Mouse (Mus musculus) hindbrain, embryonic 15.5 days (tissue): ENCODE measurements around the gene Evpl. TPM values are rescaled to one million over a fixed set of nuclear protein-coding genes. Genes with fewer than 3 reads are reported as not detected.

Source experiments
- ATAC-seq: fragments of 200-750 bp; cut with Nextera tagmentation; 2 replicates; pipeline ENCODE4 v1.8.0; 2017; ENCODE audit warnings: low read depth, moderate number of reproducible peaks, moderate TSS enrichment; ENCODE audit not compliant: low FRiP score
- H3K27ac ChIP-seq: fragments of 300-500 bp; sonication (generic); replicated peaks from 2 replicates; pipeline ENCODE4 v1.5.1; 2015; ENCODE audit warnings: mild to moderate bottlenecking, inconsistent platforms
- H3K27me3 ChIP-seq: fragments of 300-500 bp; sonication (generic); 2 replicates; pipeline ENCODE4 v1.6.1; 2015; ENCODE audit warnings: control low read depth, inconsistent platforms
- H3K36me3 ChIP-seq: fragments of 300-500 bp; sonication (generic); 2 replicates; pipeline ENCODE4 v1.6.1; 2015; ENCODE audit warnings: control low read depth, inconsistent platforms
- H3K4me1 ChIP-seq: fragments of 300-500 bp; sonication (generic); replicated peaks from 2 replicates; pipeline ENCODE4 v1.6.1; 2015; ENCODE audit warnings: control low read depth, inconsistent platforms
- H3K4me2 ChIP-seq: fragments of 300-500 bp; sonication (generic); 2 replicates; pipeline ENCODE4 v1.6.1; 2015; ENCODE audit warnings: moderate library complexity, mild to moderate bottlenecking, inconsistent platforms
- H3K4me3 ChIP-seq: fragments of 300-500 bp; sonication (generic); 2 replicates; pipeline ENCODE4 v1.5.1; 2015; ENCODE audit warnings: mild to moderate bottlenecking, inconsistent platforms
- H3K9ac ChIP-seq: fragments of 300-500 bp; sonication (generic); 2 replicates; pipeline ENCODE4 v1.6.1; 2015; ENCODE audit warnings: inconsistent platforms
- H3K9me3 ChIP-seq: fragments of 300-500 bp; sonication (generic); 2 replicates; pipeline ENCODE4 v1.6.1; 2016; ENCODE audit warnings: control low read depth, inconsistent platforms
- WGBS: fragments of 180-500 bp; shearing (Covaris S2); methylation state at CpG from one replicate; pipeline ENCODE4 v1.1.7; 2015; 5-methylcytosine and 5-hydroxymethylcytosine counted together
- polyA plus RNA-seq: library from polyadenylated mRNA; unstranded; fragments of >200 nt; fragmentation: Nextera tagmentation; extraction: Ambion mirVana; gene quantifications from 2 replicates; pipeline ENCODE4 v1.2.1, GENCODE M21; 2015

The Evpl gene
- polyA plus RNA-seq, 1 experiment from 2014 or later: 1.1 TPM

- no peak overlapping the region for H3K27ac ChIP-seq
- no peak for ATAC-seq
- WGBS: 75% methylated on average over 4 of the region's 4 CpGs
- no peaks in the 10 kb centered on the region for H3K27me3 ChIP-seq
- H3K4me3 ChIP-seq: no peak overlapping the region
- H3K9me3 ChIP-seq: no peaks in the 10 kb centered on the region
- H3K36me3 ChIP-seq: peaks cover 23% of the 10 kb centered on the region
- H3K4me1 ChIP-seq: no peaks in the 10 kb centered on the region
- H3K9ac ChIP-seq: no peak overlapping the region
- no peak overlapping the region for H3K4me2 ChIP-seq
Measured at GRCm38 (mm10) chr11:116206678-116207077, 31.2 kb downstream of the Evpl start.

GRCm38 (mm10) chr11:116203150-116203549, 34.7 kb downstream of the Evpl start:
- no peak overlapping the region for H3K4me2 ChIP-seq
- 91% methylated on average over 3 of the region's 3 CpGs for WGBS
- no peak for ATAC-seq
- no peaks in the 10 kb centered on the region for H3K27me3 ChIP-seq
- H3K4me3 ChIP-seq: no peak overlapping the region
- no peak overlapping the region for H3K9ac ChIP-seq
- peaks cover 23% of the 10 kb centered on the region for H3K36me3 ChIP-seq
- H3K27ac ChIP-seq: no peak overlapping the region
- H3K9me3 ChIP-seq: no peaks in the 10 kb centered on the region
- H3K4me1 ChIP-seq: peaks cover 6% of the 10 kb centered on the region; the same call in 1 of the 2 replicates

GRCm38 (mm10) chr11:116201151-116201550, 36.7 kb downstream of the Evpl start:
- Histone ChIP-seq H3K27me3 (no peaks in the 10 kb centered on the region), H3K4me1 (peaks cover 25% of the 10 kb centered on the region), H3K27ac (no peak overlapping the region), H3K9me3 (no peaks in the 10 kb centered on the region), H3K4me2 (no peak overlapping the region), H3K4me3 (no peak overlapping the region), H3K36me3 (peaks cover 14% of the 10 kb centered on the region), H3K9ac (no peak overlapping the region)
- no peak for ATAC-seq
- 90% methylated on average over 2 of the region's 2 CpGs for WGBS

- Histone ChIP-seq H3K4me2 (peak within 1 kb of the TSS; percentile 69), H3K4me1 (peaks cover 39% of the 10 kb centered on the region), H3K27me3 (no peaks in the 10 kb centered on the region), H3K4me3 (peak within 1 kb of the TSS; percentile 75), H3K9me3 (no peaks in the 10 kb centered on the region), H3K36me3 (peaks cover 8% of the 10 kb centered on the region), H3K27ac (peak within 1 kb of the TSS; percentile 98), H3K9ac (peak within 1 kb of the TSS; percentile 80)
- peak; percentile 98 for ATAC-seq
- under 1% methylated on average over 61 of the region's 62 CpGs for WGBS
Measured at GRCm38 (mm10) chr11:116198639-116199531, 39.0 kb downstream of the Evpl start, which contains the start of the genes Ten1 and Acox1. Ten1 (plus strand) TSS chr11:116198855. Acox1 (minus strand) TSS chr11:116199045.

GRCm38 (mm10) chr11:116198132-116198531, 39.7 kb downstream of the Evpl start:
- Histone ChIP-seq H3K4me1 (peaks cover 39% of the 10 kb centered on the region), H3K9me3 (no peaks in the 10 kb centered on the region), H3K27ac (peak overlapping the region; percentile 98), H3K27me3 (no peaks in the 10 kb centered on the region), H3K9ac (peak overlapping the region; percentile 80), H3K4me2 (peak overlapping the region; percentile 69), H3K4me3 (peak overlapping the region; percentile 75), H3K36me3 (peaks cover 8% of the 10 kb centered on the region)
- WGBS: 24% methylated on average over 13 of the region's 13 CpGs
- ATAC-seq: 0 out of 2 replicates have a peak, but pooled peaks have one; percentile 5

GRCm38 (mm10) chr11:116197584-116197906, 40.3 kb downstream of the Evpl start:
- no peaks in the 10 kb centered on the region for H3K27me3 ChIP-seq
- H3K4me3 ChIP-seq: peak overlapping the region; percentile 75
- H3K27ac ChIP-seq: no peak overlapping the region
- no peak for ATAC-seq
- no peaks in the 10 kb centered on the region for H3K9me3 ChIP-seq
- peaks cover 11% of the 10 kb centered on the region for H3K36me3 ChIP-seq
- H3K9ac ChIP-seq: no peak overlapping the region
- H3K4me1 ChIP-seq: peaks cover 39% of the 10 kb centered on the region
- 93% methylated on average over 6 of the region's 6 CpGs for WGBS
- H3K4me2 ChIP-seq: peak overlapping the region; percentile 69

GRCm38 (mm10) chr11:116196866-116197583, 40.9 kb downstream of the Evpl start:
- no peak overlapping the region for H3K4me3 ChIP-seq

GRCm38 (mm10) chr11:116196336-116196735, 41.5 kb downstream of the Evpl start:
- peaks cover 39% of the 10 kb centered on the region for H3K4me1 ChIP-seq

More at GRCm38 (mm10) chr11:116196866-116197583, 40.9 kb downstream of the Evpl start:
- peaks cover 39% of the 10 kb centered on the region for H3K4me1 ChIP-seq
- ATAC-seq: no peak
- H3K27ac ChIP-seq: no peak overlapping the region
- no peaks in the 10 kb centered on the region for H3K9me3 ChIP-seq
- peak overlapping the region; percentile 69 for H3K4me2 ChIP-seq
- 95% methylated on average over 18 of the region's 18 CpGs for WGBS
- no peak overlapping the region for H3K9ac ChIP-seq
- H3K27me3 ChIP-seq: no peaks in the 10 kb centered on the region
- H3K36me3 ChIP-seq: peaks cover 11% of the 10 kb centered on the region

GRCm38 (mm10) chr11:116195252-116195651, 42.6 kb downstream of the Evpl start:
- Histone ChIP-seq H3K27me3 (no peaks in the 10 kb centered on the region), H3K36me3 (peaks cover 22% of the 10 kb centered on the region), H3K4me2 (no peak overlapping the region), H3K4me1 (peaks cover 39% of the 10 kb centered on the region), H3K4me3 (no peak overlapping the region), H3K27ac (no peak overlapping the region), H3K9me3 (no peaks in the 10 kb centered on the region), H3K9ac (no peak overlapping the region)
- no peak for ATAC-seq
- whole genome bisulfite sequencing: 87% methylated on average over 5 of the region's 5 CpGs

More at GRCm38 (mm10) chr11:116196336-116196735, 41.5 kb downstream of the Evpl start:
- Histone ChIP-seq H3K9me3 (no peaks in the 10 kb centered on the region), H3K27ac (no peak overlapping the region), H3K9ac (no peak overlapping the region), H3K4me2 (no peak overlapping the region), H3K27me3 (no peaks in the 10 kb centered on the region), H3K4me3 (no peak overlapping the region), H3K36me3 (peaks cover 16% of the 10 kb centered on the region)
- ATAC-seq: no peak
- 89% methylated on average over 3 of the region's 3 CpGs for WGBS

GRCm38 (mm10) chr11:116194619-116195018, 43.3 kb downstream of the Evpl start:
- ATAC-seq: no peak
- Histone ChIP-seq H3K36me3 (peaks cover 26% of the 10 kb centered on the region), H3K27ac (no peak overlapping the region), H3K4me2 (no peak overlapping the region), H3K9ac (no peak overlapping the region), H3K27me3 (no peaks in the 10 kb centered on the region), H3K4me1 (peaks cover 36% of the 10 kb centered on the region), H3K9me3 (no peaks in the 10 kb centered on the region), H3K4me3 (no peak overlapping the region)
- WGBS: 93% methylated on average over 8 of the region's 8 CpGs

- Histone ChIP-seq H3K4me2 (0 out of 2 replicates have a peak overlapping the region, but pooled peaks have one; percentile 9), H3K4me1 (peaks cover 10% of the 10 kb centered on the region), H3K27me3 (no peaks in the 10 kb centered on the region), H3K9me3 (no peaks in the 10 kb centered on the region), H3K9ac (no peak overlapping the region), H3K27ac (peak overlapping the region; percentile 62), H3K4me3 (no peak overlapping the region), H3K36me3 (peaks cover 46% of the 10 kb centered on the region)
- 32% methylated on average over 11 of the region's 11 CpGs for WGBS
- no peak for ATAC-seq
Measured at GRCm38 (mm10) chr11:116187226-116187930, 50.5 kb downstream of the Evpl start.
